Mouse (Mus musculus) erythroblast, embryonic 14.5 days (primary cell): ENCODE data around the gene Olfr26. TPM values are rescaled to one million over a fixed set of nuclear protein-coding genes. Genes with fewer than 3 reads are reported as not detected.
"Not testable (repeated sequence)": the region's sequence is repeated elsewhere in the genome, so short reads cannot be mapped to it uniquely, and the experiment has no call there.

Experiments used
- H3K27me3 ChIP-seq: 2 replicates; pipeline ENCODE4 v1.6.1; 2012; ENCODE audit warnings: inconsistent platforms; ENCODE audit not compliant: control insufficient read depth
- H3K36me3 ChIP-seq: 2 replicates; pipeline ENCODE4 v1.6.1; 2012; ENCODE audit warnings: mild to moderate bottlenecking, inconsistent platforms; ENCODE audit not compliant: control insufficient read depth
- H3K4me1 ChIP-seq: 2 replicates; pipeline ENCODE4 v1.6.1; 2012; ENCODE audit warnings: inconsistent platforms; ENCODE audit not compliant: control insufficient read depth
- H3K4me3 ChIP-seq: replicated peaks from 2 replicates; pipeline ENCODE3; 2012; ENCODE audit warnings: moderate library complexity, mild to moderate bottlenecking, inconsistent platforms
- H3K9me3 ChIP-seq: 2 replicates; pipeline ENCODE4 v1.6.1; 2012; ENCODE audit warnings: low read length, inconsistent platforms, mixed read lengths; ENCODE audit not compliant: control insufficient read depth
- GATA1 ChIP-seq: IDR thresholded peaks from 2 replicates; pipeline ENCODE4 v1.6.1; 2012; ENCODE audit warnings: low read length, inconsistent platforms, mixed read lengths
- TAL1 ChIP-seq: IDR thresholded peaks from 3 replicates; pipeline ENCODE4 v1.6.1; 2012; ENCODE audit warnings: low read length, inconsistent platforms, mixed read lengths
- polyA plus RNA-seq: library from polyadenylated mRNA; stranded (reverse); fragments of >175 nt; gene quantifications from 2 replicates; pipeline ENCODE4 v1.2.3, GENCODE M21; 2012

The Olfr26 gene
- not detected in 2 replicates for polyA plus RNA-seq

DNA sequence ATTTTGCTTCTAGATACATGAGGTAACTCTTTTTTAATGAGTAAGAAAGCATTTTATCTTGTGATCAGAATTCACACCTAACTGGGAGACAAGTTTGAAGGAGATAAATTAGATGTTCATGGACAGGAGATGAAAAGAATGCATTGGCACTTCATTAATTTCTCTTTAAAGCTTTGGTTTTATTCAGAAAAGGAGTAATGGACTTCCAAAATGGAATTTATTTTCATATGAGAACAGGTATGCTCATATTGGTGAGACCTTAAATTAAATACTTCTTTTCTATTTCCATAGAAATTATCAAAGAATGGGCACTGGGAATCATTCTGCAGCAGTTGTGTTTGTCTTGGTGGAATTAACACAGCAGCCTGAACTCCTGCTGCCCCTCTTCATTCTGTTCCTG is at the start of gene Olfr26:
Gene Olfr26, plus strand, starts transcription at position 301 of the 400 bp plus-strand sequence.
- Histone ChIP-seq H3K9me3 (no peaks in the 10 kb centered on the region), H3K27me3 (no peaks in the 10 kb centered on the region), H3K4me1 (no peaks in the 10 kb centered on the region), H3K36me3 (no peaks in the 10 kb centered on the region), H3K4me3 (no peak within 1 kb of the TSS)
- TF ChIP-seq GATA1 = no peak
- TF ChIP-seq TAL1 = no peak

DNA sequence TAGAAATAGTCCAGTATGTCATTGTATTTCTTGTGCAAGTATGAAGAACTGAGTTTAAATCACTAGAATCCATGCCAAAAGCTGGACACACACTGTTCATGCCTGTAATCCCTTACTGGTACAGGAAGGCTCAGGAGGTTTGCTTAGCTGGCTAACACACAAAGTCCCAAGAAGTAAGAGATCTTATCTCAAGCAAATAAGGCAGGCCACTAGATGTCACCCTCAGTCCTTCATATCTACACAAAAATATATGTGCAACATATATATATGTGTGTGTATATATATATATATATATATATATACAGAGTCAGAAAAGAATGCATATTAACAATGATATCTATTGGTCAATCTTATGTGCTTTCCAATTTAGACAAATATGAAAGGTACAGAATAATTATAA is 49.2 kb upstream of the Olfr26 start:
- Histone ChIP-seq H3K36me3 (no peaks in the 10 kb centered on the region), H3K27me3 (no peaks in the 10 kb centered on the region), H3K4me1 (no peaks in the 10 kb centered on the region), H3K4me3 (no peak overlapping the region), H3K9me3 (no peaks in the 10 kb centered on the region)
- TF ChIP-seq TAL1 = no peak
- TF ChIP-seq GATA1 = no peak

DNA sequence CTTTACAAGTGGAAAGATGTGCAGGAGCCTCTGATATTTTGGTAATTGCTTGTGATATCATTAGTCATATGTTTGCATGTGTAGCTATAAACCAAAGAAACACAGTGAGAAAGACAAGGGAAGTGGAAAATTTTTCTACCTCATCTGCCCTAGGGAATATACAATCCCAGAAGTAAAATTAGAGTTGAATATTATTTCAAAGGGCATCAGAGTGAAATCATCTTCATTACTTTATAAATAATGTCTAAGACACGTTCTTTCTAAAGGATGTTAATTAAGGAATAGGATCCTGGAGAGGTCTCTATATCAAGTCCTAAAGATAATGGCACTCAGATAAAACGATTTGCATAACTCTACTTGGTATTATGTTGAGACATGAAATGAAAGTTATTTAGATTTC is 40.5 kb upstream of the Olfr26 start, which contains the start of gene Olfr922:
Gene Olfr922, plus strand, starts transcription at position 301 of the 400 bp plus-strand sequence.
- Histone ChIP-seq H3K4me3 (no peak within 1 kb of the TSS), H3K36me3 (no peaks in the 10 kb centered on the region), H3K4me1 (no peaks in the 10 kb centered on the region), H3K27me3 (no peaks in the 10 kb centered on the region), H3K9me3 (no peaks in the 10 kb centered on the region)
- TF ChIP-seq GATA1 (no peak), TAL1 (no peak)

DNA sequence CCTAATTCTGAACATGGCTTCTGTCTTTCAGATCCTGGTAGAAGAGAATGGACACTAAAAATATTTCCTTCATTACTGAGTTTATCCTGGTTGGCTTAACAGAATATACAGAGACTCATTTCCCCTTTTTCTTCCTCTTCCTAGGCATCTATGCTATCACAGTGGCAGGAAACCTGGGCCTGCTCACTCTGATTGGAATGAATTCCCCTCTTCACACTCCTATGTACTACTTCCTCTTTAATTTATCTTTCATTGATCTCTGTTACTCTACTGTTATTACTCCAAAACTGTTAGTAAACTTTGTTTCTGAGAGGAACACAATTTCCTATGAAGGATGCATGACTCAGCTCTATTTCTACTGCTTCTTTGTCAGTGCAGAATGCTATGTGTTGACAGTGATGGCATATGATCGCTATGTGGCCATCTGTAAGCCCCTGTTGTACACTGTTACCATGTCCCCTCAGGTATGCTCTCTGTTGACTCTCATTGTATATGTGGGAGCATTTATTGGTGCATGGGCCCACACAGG is 39.3 kb upstream of the Olfr26 start:
- H3K27me3 ChIP-seq = no peaks in the 10 kb centered on the region

DNA sequence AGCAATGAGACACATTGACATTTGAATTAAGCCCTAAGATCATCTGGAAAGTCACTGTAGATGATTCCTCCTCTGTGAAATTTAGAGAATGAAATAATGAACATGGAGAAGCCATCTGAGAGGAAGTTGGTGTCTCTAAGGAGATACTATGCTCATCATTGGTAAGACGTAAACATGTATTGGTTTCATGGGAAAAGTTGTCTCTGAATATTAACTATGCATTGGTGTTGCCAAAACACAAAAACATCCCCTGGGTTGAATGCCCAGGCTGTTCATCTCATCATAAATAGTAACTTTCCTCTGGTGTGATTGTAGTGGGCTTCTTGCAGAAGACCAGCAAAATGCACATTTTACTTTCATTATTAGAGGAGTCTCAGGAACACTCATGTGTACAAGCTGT is 28.6 kb upstream of the Olfr26 start, which contains the start of gene Olfr923:
Gene Olfr923, plus strand, starts transcription at position 301 of the 400 bp plus-strand sequence.
- Histone ChIP-seq H3K9me3 (no peaks in the 10 kb centered on the region), H3K27me3 (no peaks in the 10 kb centered on the region), H3K36me3 (no peaks in the 10 kb centered on the region), H3K4me1 (no peaks in the 10 kb centered on the region), H3K4me3 (no peak within 1 kb of the TSS)
- TF ChIP-seq TAL1 = no peak
- no peak for TF ChIP-seq GATA1

More for the DNA sequence above, 39.3 kb upstream of the Olfr26 start:
- Histone ChIP-seq H3K36me3 (no peaks in the 10 kb centered on the region), H3K4me1 (no peaks in the 10 kb centered on the region), H3K4me3 (no peak overlapping the region), H3K9me3 (no peaks in the 10 kb centered on the region)
- TF ChIP-seq TAL1 (no peak), GATA1 (no peak)

- Histone ChIP-seq H3K9me3 (peaks cover 3% of the 10 kb centered on the region; the same call in 1 of the 2 replicates), H3K27me3 (no peaks in the 10 kb centered on the region), H3K36me3 (no peaks in the 10 kb centered on the region), H3K4me1 (no peaks in the 10 kb centered on the region), H3K4me3 (no peak overlapping the region)
- TF ChIP-seq TAL1 (no peak), GATA1 (no peak)
Measured at GRCm38 (mm10) chr9:38833027-38833426, 21.8 kb upstream of the Olfr26 start.

DNA sequence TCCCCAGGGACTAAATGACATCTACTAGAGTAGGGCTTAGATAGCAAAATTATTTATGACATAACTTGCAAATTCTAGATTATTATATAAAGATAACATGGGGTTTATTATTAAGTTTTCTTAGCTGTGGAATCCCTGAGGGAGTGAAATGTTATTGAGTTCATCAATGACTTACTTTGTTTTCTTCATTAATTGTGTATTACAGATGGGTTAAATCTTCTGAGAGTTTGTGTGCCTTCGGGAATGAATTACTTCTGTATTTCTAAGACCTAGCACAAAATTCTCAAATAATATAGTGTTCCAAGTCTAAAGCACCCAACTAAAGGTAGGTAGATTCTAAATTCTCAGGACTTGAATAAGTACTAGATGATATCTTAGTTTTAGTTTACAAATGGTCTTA is 10.7 kb upstream of the Olfr26 start, which contains the start of gene Olfr924:
Gene Olfr924, plus strand, starts transcription at position 301 of the 400 bp plus-strand sequence.
- H3K36me3 ChIP-seq = no peaks in the 10 kb centered on the region
- no peaks in the 10 kb centered on the region for H3K4me1 ChIP-seq
- H3K4me3 ChIP-seq = no peak within 1 kb of the TSS
- TF ChIP-seq GATA1 (no peak), TAL1 (no peak)
- H3K9me3 ChIP-seq = no peaks in the 10 kb centered on the region
- no peaks in the 10 kb centered on the region for H3K27me3 ChIP-seq

GRCm38 (mm10) chr9:38874880-38875279 is 20.0 kb downstream of the Olfr26 start:
- not testable (repeated sequence) for H3K36me3 ChIP-seq, H3K4me1 ChIP-seq, H3K27me3 ChIP-seq, H3K4me3 ChIP-seq, H3K9me3 ChIP-seq

GRCm38 (mm10) chr9:38876826-38877225 is 22.0 kb downstream of the Olfr26 start, which contains the start of gene Olfr926:
Olfr926 (plus strand) TSS chr9:38877126.
- Histone ChIP-seq H3K4me3 (no peak within 1 kb of the TSS), H3K27me3 (no peaks in the 10 kb centered on the region), H3K36me3 (no peaks in the 10 kb centered on the region), H3K9me3 (peaks cover 12% of the 10 kb centered on the region), H3K4me1 (no peaks in the 10 kb centered on the region)
- TF ChIP-seq GATA1 (no peak), TAL1 (no peak)

Other genes starting within 250 kb of the Olfr26 start
- not detected in 2 replicates for gene Olfr914, start 250.0 kb upstream of the Olfr26 start, polyA plus RNA-seq
- not detected in 2 replicates for gene Olfr916, start 195.2 kb upstream of the Olfr26 start, polyA plus RNA-seq
- gene Olfr917, start 189.2 kb upstream of the Olfr26 start, polyA plus RNA-seq = not detected in 2 replicates
- gene Olfr918, start 180.5 kb upstream of the Olfr26 start, polyA plus RNA-seq = not detected in 2 replicates
- gene Olfr919, start 151.4 kb upstream of the Olfr26 start, polyA plus RNA-seq = not detected in 2 replicates
- 0.02 and 0.08 TPM in 2 replicates for gene Vwa5a, start 136.8 kb upstream of the Olfr26 start, polyA plus RNA-seq
- not detected in 2 replicates for gene Olfr920, start 102.8 kb upstream of the Olfr26 start, polyA plus RNA-seq
- not detected in 2 replicates for gene Olfr921, start 82.0 kb upstream of the Olfr26 start, polyA plus RNA-seq
- gene Olfr922, start 40.4 kb upstream of the Olfr26 start, polyA plus RNA-seq = not detected in 2 replicates
- gene Olfr923, start 28.5 kb upstream of the Olfr26 start, polyA plus RNA-seq = 0.04 TPM in 1 of 2 replicates, not detected in the other
- not detected in 2 replicates for gene Olfr924, start 10.6 kb upstream of the Olfr26 start, polyA plus RNA-seq
- gene Olfr926, start 22.1 kb downstream of the Olfr26 start, polyA plus RNA-seq = not detected in 2 replicates
- not detected in 2 replicates for gene Olfr930, start 74.7 kb downstream of the Olfr26 start, polyA plus RNA-seq
- gene Olfr933, start 117.3 kb downstream of the Olfr26 start, polyA plus RNA-seq = not detected in 2 replicates
- not detected in 2 replicates for gene Olfr934, start 133.3 kb downstream of the Olfr26 start, polyA plus RNA-seq
- not detected in 2 replicates for gene Olfr935, start 144.6 kb downstream of the Olfr26 start, polyA plus RNA-seq
- 0.02 TPM in 1 of 2 replicates, not detected in the other for gene Olfr146, start 168.3 kb downstream of the Olfr26 start, polyA plus RNA-seq
- gene Olfr937, start 209.9 kb downstream of the Olfr26 start, polyA plus RNA-seq = not detected in 2 replicates
- gene Olfr938, start 223.8 kb downstream of the Olfr26 start, polyA plus RNA-seq = not detected in 2 replicates